Mouse (Mus musculus): Measurements from ENCODE around the gene Celf2. TPM values are rescaled to one million over a fixed set of nuclear protein-coding genes. Genes with fewer than 3 reads are reported as not detected.
A peak's percentile ranks its signal among the peaks of the same experiment; 100 is the strongest.

The Celf2 gene
- polyA plus RNA-seq, 1 experiment from 2014 or later, result 60.7 TPM

DNA sequence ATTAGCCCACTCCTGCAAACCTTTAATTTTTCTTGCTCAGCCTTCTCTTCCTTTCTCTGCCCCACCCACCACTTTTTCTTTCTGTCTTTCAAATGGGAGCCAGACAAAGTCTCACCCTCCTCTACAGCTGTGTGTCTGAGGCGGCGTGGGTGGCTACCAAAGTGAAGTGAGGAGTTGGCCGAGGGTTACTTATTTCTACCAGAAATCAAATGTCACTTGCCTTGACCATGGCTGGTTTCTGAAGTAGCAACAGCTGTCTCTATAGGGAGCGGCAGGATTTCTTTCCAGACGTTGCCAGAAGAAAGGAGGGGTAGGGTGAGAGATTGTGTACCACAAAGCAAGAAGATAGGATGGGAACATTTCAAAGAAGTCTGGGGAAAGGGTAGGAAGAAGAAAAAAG lies 632.8 kb downstream of the Celf2 start:
- WGBS, result 57% methylated on average over 5 of the region's 5 CpGs
- Histone ChIP-seq H3K27ac (peak overlapping the region; percentile 2; the same call in 1 of the 2 replicates), H3K9ac (no peak overlapping the region), H3K4me3 (no peak overlapping the region), H3K9me3 (no peaks in the 10 kb centered on the region), H3K4me2 (no peak overlapping the region), H3K4me1 (peaks cover 3% of the 10 kb centered on the region), H3K36me3 (no peaks in the 10 kb centered on the region), H3K27me3 (peaks cover 4% of the 10 kb centered on the region)
- ATAC-seq (ENCODE audit: insufficient number of reproducible peaks, low FRiP score, low TSS enrichment, low read depth), result no peak

DNA sequence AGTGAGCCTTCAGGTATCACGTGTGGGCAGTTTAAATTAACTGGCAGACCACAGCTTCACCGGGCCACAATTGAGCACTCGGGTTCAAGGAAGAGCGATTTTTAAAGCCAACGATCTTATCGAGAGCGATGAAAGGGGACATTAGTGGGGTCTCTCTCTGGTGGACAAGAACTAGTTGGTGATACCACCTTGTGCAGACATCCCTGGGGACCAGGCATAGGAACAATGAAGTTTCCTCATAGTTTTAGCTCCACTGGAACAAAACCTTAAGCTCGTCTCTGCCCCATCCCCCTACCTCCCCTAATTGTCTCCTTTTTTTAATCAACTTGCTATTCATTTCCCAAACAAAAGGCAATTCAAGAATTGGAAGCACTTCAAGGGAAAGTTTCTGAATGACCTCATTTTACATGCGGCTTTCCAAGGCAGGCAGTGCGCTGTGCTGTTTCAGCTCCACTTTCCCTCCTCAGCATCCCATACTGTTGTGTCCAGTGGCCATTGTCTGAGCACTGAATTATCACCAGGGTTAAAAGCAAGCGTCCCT lies 634.2 kb downstream of the Celf2 start:
- WGBS, result 26% methylated on average over 11 of the region's 11 CpGs
- Histone ChIP-seq H3K27me3 (peaks cover 4% of the 10 kb centered on the region), H3K9ac (no peak overlapping the region), H3K9me3 (no peaks in the 10 kb centered on the region), H3K4me2 (peak overlapping the region; percentile 20; the same call in 1 of the 2 replicates), H3K4me3 (peak overlapping the region; percentile 3; the same call in 1 of the 2 replicates), H3K4me1 (peaks cover 3% of the 10 kb centered on the region), H3K36me3 (no peaks in the 10 kb centered on the region), H3K27ac (no peak overlapping the region)
- ATAC-seq (ENCODE audit: insufficient number of reproducible peaks, low FRiP score, low TSS enrichment, low read depth), result no peak

DNA sequence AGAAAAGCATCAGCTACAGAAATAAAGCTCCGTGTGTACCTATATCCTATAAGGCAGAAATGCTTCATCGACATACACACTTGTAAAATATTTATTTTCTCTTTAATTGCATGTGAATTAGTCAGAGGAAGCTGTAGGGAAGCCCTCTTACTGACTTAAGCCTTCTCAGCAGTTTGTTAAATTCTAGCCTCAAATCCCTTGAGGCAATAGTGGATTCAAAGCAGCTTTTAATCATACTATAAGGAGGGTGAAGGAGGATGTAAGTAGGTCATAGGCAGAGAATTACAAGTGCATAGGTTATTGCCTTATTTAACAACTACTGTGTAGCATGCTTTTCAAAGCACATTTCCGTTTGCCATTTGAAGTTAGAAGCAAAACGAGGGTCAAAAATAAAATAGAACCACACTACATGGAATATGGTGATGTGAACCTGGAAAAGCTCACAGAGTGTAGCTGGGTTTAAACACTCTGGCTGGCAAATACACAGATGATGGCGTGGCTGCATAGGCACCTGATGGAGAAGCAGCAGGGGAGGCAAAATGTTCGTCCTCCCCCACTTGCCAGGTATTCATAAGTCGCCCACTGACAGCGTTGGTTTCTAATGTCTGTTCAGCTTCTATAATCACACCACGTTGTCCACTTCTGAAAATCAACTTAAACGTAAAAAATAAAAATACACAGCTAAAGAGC lies 635.0 kb downstream of the Celf2 start:
- Histone ChIP-seq H3K36me3 (no peaks in the 10 kb centered on the region), H3K4me1 (peaks cover 3% of the 10 kb centered on the region), H3K4me2 (peak overlapping the region; percentile 20; the same call in 1 of the 2 replicates), H3K27me3 (peaks cover 4% of the 10 kb centered on the region), H3K27ac (no peak overlapping the region), H3K4me3 (peak overlapping the region; percentile 3; the same call in 1 of the 2 replicates), H3K9ac (no peak overlapping the region), H3K9me3 (no peaks in the 10 kb centered on the region)
- WGBS, result 22% methylated on average over 10 of the region's 10 CpGs
- ATAC-seq (ENCODE audit: insufficient number of reproducible peaks, low FRiP score, low TSS enrichment, low read depth), result no peak

DNA sequence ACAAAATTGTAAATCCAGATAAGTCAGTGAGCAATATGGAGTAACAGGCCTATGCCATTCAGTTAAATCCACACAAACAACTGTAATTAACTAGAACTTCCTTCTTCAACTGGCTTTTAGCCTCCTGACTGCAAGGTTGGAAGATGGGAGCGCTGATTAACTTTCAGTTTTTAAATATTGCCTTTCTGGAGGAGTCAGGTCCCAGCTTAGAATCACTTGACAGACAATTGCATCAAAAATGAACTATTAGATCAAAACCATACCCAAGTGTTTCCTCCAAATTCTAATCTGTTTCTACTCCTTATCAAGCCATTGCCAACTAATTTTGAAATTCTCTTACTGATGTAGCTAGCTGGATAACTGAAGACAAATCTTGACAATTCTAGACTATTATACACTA lies 635.7 kb downstream of the Celf2 start:
- Histone ChIP-seq H3K4me1 (peaks cover 3% of the 10 kb centered on the region), H3K4me3 (no peak overlapping the region), H3K36me3 (no peaks in the 10 kb centered on the region), H3K27me3 (peaks cover 4% of the 10 kb centered on the region), H3K9me3 (no peaks in the 10 kb centered on the region), H3K9ac (no peak overlapping the region), H3K27ac (no peak overlapping the region), H3K4me2 (no peak overlapping the region)
- WGBS, result 73% methylated on average over 1 of the region's 1 CpGs
- ATAC-seq (ENCODE audit: insufficient number of reproducible peaks, low FRiP score, low TSS enrichment, low read depth), result no peak

DNA sequence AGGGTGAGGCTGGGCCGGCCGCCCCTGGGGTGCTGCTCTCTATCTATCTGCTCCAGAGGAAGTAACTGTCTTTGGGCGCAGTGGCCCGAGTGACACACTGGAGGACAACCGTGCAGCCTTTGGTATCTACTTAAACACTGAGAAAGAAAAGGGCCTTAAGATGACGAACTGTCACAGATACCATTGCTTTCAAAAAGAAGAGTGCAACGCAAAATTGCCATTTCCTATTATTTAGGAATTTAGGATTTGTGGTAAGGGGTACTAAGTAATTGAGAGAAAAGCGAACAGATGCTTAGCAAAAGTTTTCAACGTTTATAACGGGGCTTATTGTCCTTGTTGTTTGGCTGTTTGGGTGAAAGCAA lies 636.5 kb downstream of the Celf2 start:
- peak; percentile 38; the same call in 1 of the 2 replicates for ATAC-seq (ENCODE audit: insufficient number of reproducible peaks, low FRiP score, low TSS enrichment, low read depth)
- peaks cover 3% of the 10 kb centered on the region for H3K4me1 ChIP-seq
- 12% methylated on average over 10 of the region's 10 CpGs for WGBS
- H3K27me3 ChIP-seq, result peaks cover 4% of the 10 kb centered on the region
- H3K4me2 ChIP-seq, result peak overlapping the region; percentile 93
- no peaks in the 10 kb centered on the region for H3K36me3 ChIP-seq
- peak overlapping the region; percentile 82 for H3K4me3 ChIP-seq
- peak overlapping the region; percentile 57; the same call in 1 of the 2 replicates for H3K27ac ChIP-seq
- H3K9me3 ChIP-seq, result no peaks in the 10 kb centered on the region
- H3K9ac ChIP-seq, result peak overlapping the region; percentile 67

DNA sequence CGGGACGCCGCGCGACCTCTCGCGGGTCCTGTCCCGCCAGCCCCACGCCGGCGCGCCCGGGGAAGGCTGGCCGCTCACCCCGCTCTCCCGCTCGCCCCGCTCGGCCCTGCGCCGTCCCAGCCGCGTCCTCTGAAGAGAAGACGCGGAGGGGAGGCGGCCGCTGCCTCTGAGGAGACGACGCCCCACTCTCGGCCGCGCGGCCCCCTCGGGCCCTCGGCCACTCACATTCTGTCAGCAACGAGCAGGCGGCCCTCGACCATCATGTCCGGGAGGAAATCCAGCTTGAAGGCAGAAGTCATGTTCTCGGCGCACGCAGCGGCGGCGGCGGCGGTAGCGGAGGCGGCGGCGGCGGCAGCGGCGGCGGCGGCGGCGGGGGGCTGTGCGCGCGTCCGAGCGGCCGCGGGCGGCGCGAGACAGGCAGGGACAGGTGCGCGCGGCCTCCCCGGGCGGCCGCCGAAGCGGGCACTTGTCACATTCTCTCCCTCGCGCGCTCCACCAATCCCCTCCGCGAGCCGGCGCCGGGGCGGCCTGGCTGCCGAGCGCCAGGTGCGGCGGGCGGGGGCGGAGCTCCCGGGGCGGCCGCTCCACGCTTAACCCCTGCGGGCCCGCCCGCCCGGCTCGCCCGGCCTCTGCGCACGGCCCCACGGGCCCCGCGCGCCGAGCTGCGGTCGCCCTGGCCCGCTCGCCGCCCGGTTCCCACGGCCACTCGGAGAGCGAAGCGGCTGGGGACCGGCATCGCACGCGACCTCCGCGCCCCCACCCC lies 637.1 kb downstream of the Celf2 start:
- WGBS, result 1% methylated on average over 49 of the region's 124 CpGs
- H3K9me3 ChIP-seq, result no peaks in the 10 kb centered on the region
- H3K9ac ChIP-seq, result peak overlapping the region; percentile 67
- H3K4me1 ChIP-seq, result peaks cover 3% of the 10 kb centered on the region
- peak overlapping the region; percentile 93 for H3K4me2 ChIP-seq
- peaks cover 4% of the 10 kb centered on the region for H3K27me3 ChIP-seq
- H3K27ac ChIP-seq, result peak overlapping the region; percentile 81
- no peaks in the 10 kb centered on the region for H3K36me3 ChIP-seq
- peak; percentile 88 for ATAC-seq (ENCODE audit: insufficient number of reproducible peaks, low FRiP score, low TSS enrichment, low read depth)
- peak overlapping the region; percentile 82 for H3K4me3 ChIP-seq

DNA sequence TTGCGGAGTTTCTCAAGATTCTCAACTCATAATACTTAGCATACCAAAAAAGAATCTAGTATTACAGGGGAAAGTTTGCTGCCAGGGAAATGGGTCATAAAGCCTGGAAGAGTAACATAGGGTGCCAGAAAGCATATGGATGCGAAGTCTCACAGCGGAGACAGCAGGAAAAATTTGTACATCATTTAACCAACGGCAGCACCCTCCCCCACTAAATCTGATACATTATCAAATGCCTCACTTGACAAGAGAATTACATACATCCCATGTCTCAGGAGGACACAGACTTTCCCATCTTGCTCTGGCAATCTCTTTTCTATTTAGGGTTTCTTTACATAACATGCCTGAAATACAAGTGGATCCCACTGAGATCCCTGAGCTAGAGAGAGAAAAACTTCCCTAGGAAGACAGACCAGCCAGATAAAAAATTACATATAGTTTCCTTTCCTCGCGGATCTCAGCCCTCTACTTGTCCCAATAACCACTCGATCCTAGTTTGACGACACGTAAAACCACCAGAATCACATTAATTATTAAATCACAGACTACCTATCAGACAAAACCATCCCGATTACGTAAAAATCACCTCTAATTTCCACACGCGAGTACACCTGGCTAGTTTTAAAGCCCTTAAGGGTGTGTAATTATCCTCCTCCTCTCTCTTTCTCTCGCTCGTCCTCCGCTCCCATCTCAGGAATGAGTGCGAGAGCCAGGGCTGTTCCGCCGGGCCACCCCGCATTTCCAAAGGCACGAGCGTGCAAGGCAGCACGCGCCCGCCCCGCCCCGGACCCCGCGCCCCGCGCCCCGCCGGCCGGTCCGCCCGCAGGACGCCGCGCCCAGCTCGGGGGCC lies 637.9 kb downstream of the Celf2 start:
- peaks cover 4% of the 10 kb centered on the region for H3K27me3 ChIP-seq

DNA sequence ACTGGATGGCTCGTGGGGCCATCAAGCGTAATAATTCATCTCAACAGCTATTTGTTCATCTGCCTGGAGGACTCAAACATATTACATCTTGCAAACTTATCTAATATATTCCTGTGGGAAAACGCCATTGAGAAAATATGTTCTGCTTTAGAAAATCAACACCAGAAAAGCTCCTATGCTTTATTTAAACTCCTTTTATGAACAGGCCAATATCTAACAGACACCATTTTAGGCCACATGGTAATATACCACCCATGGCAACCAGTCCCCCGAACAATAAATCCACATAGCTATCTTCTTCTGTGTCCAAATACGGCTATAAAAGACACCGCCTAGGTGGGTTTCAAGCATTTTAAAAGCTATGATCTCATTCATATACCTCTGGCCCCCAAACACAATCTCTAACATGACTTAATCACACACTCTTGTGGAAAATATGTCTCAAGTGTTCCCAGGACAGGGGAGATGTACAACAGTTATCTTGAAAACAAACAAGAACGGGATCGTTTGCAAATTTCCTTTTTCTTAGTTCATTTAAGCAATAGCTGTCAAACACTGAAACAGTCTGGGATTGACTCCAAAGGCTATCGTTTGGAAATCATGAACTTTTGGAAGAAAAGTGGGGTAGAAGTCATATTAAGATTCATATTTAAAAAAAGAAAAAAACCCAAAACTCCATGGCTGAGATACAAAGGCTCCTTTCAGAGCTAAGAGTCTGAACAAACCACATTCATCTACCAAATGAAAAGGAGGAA lies 639.2 kb downstream of the Celf2 start:
- no peak overlapping the region; the same call in 1 of the 2 replicates for H3K4me3 ChIP-seq

More for the DNA sequence above, 637.9 kb downstream of the Celf2 start:
- 4% methylated on average over 33 of the region's 40 CpGs for WGBS
- peak overlapping the region; percentile 81 for H3K27ac ChIP-seq
- no peaks in the 10 kb centered on the region for H3K36me3 ChIP-seq
- no peaks in the 10 kb centered on the region for H3K9me3 ChIP-seq
- peaks cover 3% of the 10 kb centered on the region for H3K4me1 ChIP-seq
- peak overlapping the region; percentile 82 for H3K4me3 ChIP-seq
- no peak for ATAC-seq (ENCODE audit: insufficient number of reproducible peaks, low FRiP score, low TSS enrichment, low read depth)
- peak overlapping the region; percentile 67 for H3K9ac ChIP-seq
- peak overlapping the region; percentile 93 for H3K4me2 ChIP-seq

DNA sequence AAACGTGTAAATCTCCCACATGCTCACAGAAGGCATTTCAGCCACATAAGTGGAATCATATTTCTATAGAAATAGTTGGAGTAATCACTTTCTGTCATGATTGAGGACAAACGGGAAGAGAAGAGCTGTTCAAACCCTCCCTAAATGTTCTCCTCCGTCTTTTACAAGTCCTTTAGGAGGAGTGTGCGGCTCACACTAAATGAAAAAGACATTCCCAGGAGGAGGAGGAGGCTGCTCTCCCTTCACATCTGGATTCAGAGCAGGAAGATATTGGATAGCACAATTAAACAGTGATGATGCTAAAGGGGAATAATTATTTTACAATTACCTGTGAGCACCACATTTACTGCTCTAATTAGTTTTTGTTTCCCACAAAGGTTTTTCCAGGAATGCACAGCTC lies 642.1 kb downstream of the Celf2 start:
- Histone ChIP-seq H3K9me3 (no peaks in the 10 kb centered on the region), H3K4me3 (no peak overlapping the region), H3K4me2 (no peak overlapping the region), H3K9ac (no peak overlapping the region), H3K27ac (no peak overlapping the region), H3K36me3 (no peaks in the 10 kb centered on the region), H3K4me1 (no peaks in the 10 kb centered on the region), H3K27me3 (no peaks in the 10 kb centered on the region; the same call in 1 of the 2 replicates)
- no peak for ATAC-seq (ENCODE audit: insufficient number of reproducible peaks, low FRiP score, low TSS enrichment, low read depth)
- 20% methylated on average over 4 of the region's 4 CpGs for WGBS

More for the DNA sequence above, 639.2 kb downstream of the Celf2 start:
- Histone ChIP-seq H3K27me3 (peaks cover 4% of the 10 kb centered on the region), H3K4me2 (no peak overlapping the region), H3K9ac (no peak overlapping the region), H3K9me3 (no peaks in the 10 kb centered on the region), H3K4me1 (peaks cover 3% of the 10 kb centered on the region), H3K27ac (no peak overlapping the region), H3K36me3 (no peaks in the 10 kb centered on the region)
- no peak for ATAC-seq (ENCODE audit: insufficient number of reproducible peaks, low FRiP score, low TSS enrichment, low read depth)
- WGBS, result 52% methylated on average over 9 of the region's 9 CpGs

DNA sequence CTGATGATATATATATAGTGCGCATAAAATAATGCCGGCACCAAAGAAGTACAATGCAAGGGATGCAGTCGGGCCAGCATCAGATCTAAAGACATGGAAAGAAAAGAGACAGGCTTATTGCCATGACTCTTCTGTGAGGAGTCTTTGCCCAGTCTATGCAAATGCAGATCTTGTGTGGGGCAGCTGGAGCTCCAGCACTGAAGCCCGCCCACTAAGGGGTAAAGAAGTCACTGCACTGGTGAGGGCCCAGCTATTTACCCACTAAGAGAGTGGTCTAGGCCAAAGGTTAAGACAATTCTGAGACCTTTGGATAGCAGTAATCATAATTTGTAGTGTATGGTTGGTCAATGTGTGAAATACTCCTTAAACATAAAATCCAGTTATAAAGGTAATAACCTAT lies 643.6 kb downstream of the Celf2 start:
- 91% methylated on average over 4 of the region's 4 CpGs for WGBS
- Histone ChIP-seq H3K36me3 (no peaks in the 10 kb centered on the region), H3K27me3 (no peaks in the 10 kb centered on the region), H3K4me3 (no peak overlapping the region), H3K4me1 (no peaks in the 10 kb centered on the region), H3K4me2 (no peak overlapping the region), H3K9ac (no peak overlapping the region), H3K9me3 (no peaks in the 10 kb centered on the region), H3K27ac (no peak overlapping the region)
- ATAC-seq (ENCODE audit: insufficient number of reproducible peaks, low FRiP score, low TSS enrichment, low read depth), result no peak

DNA sequence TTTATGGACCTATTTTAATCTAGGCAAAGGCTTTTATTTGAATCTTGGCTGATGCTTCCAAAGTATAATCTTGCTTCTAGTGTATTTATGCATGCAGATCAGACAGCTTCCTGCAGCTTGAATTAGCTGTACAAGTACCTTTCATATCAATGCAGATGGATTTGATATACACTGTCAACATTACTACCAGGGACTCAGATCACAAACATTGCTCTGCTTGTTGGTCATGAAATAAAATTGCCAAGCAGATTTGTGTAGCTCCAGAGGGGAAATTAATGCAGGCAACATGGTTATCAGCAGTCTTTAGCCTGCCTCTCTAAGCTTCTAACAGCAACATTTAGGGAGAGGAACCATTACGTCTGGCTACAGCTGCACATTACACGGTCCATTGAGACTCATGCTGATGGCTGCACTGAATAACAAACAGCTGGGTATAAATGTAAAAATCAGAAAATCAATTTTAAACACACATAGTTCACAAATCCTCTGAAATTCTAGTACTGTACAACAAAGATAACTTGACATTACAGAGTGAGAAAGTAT lies 659.2 kb downstream of the Celf2 start:
- Histone ChIP-seq H3K27me3 (no peaks in the 10 kb centered on the region), H3K4me3 (no peak overlapping the region), H3K9ac (no peak overlapping the region), H3K36me3 (no peaks in the 10 kb centered on the region), H3K9me3 (no peaks in the 10 kb centered on the region), H3K27ac (no peak overlapping the region), H3K4me2 (no peak overlapping the region), H3K4me1 (no peaks in the 10 kb centered on the region)
- ATAC-seq (ENCODE audit: insufficient number of reproducible peaks, low FRiP score, low TSS enrichment, low read depth), result no peak
- 31% methylated on average over 2 of the region's 2 CpGs for WGBS
